Mouse (Mus musculus): ENCODE data around the gene Gm42906.

Gene Gm42906

DNA sequence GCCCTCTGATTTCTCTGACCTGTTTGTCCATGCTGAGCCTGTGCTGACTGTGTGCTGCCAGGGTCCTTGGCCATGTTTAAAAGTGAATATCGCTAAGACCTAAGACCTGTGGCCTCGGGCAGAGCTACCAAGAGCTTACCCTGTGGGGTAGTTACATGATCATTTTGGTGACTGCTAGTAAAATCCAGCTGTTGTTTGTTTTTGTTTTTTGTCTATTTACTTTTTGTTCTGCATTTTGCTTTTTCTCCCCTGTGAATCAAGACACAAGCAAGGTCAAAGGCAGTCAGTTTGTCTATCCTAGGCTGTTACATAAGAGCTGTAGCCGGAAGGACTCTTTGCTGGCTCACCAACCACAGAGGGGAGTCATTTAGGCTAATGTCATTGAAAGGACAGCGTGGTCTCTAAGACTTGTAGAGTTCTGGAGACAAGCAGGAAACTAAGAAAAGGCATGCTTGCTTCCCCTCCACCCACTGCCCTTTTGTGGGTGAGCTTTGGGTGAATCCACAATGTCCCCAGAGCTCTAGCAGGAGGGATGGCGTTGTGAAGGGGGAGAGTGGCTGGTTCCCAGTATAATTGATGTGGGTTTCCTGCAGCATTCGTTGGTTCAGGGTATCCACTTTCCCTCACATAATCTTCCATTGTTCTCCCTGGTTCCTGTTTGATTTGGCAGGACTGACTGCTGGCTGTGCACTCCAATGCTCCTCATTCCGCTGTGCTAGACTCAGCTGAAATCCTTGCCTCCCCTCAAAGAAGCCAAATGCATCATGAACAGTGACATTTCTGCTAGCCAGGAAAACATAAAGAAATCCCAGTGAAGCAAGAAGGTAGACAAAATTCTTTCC is 33.9 kb downstream of the Gm42906 start:
- DNase-seq (ENCODE audit: low spot score), result peak; percentile 44

GRCm38 (mm10) chr5:151389827-151390226 is 38.1 kb downstream of the Gm42906 start:
- DNase-seq (ENCODE audit: low spot score), result no peak

- no peak for DNase-seq (ENCODE audit: low spot score)
These were observed 48.1 kb downstream of the Gm42906 start for GRCm38 (mm10) chr5:151379896-151380295.

DNA sequence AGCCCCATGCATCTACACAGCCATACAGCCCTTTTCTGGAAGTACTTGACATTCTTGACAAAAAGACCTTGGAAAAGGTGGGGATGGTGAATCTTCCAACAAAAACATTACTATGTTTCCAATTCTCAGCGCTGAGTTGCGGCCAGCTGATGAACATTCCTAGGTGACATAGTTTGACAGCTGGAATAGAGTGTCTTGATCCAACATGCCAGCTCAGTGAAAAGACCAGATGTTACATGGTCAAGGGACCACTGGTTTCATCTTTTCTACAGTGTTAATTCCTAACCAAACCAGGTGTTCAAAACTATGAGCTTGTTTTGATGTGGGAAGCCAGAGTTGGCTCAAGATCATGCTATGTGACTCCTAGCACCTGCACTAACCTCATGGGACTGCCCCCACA is 48.8 kb downstream of the Gm42906 start:
- no peak for DNase-seq (ENCODE audit: low spot score)

GRCm38 (mm10) chr5:151376931-151377330 is 51.0 kb downstream of the Gm42906 start:
- no peak for DNase-seq (ENCODE audit: low spot score)

DNA sequence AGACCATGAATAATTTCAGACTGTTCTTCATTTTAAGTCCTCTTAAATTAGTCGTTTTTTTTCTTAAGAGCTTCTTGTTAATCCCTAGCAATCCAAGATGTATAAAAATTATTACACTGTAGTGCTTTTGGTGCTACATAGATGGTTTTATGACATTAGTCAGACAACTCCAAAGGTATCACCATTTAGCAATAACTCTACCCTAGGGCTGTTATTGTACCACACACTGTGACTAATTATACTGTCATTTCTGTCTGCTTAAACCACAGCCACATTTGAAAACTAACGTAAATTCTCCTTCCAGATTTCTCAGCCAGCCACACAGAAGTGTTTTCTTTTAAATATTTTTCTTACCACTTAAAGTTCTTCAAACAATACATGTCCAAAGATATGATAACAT is 53.1 kb downstream of the Gm42906 start:
- no peak for DNase-seq (ENCODE audit: low spot score)

DNA sequence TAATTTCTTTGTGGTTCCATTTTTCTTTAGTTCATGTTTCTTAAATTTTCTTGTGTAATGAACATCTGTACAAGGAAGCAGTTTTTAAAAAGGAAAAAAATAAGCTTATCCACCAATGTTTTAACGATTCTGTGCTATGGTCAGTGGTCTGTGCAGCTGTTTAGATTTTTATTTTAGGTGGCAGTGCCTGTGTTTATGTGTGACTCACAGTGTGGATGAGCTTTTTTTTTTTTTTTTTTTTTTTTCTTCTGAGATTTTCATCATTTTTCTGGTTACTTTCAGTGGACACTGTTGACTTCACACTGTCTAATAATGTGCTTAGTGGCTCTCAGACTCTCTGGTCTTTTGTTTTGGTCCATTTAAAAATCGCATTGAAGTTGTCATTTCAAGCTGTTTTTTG is 56.8 kb downstream of the Gm42906 start:
- DNase-seq (ENCODE audit: low spot score), result no peak

GRCm38 (mm10) chr5:151369306-151369721 is 58.6 kb downstream of the Gm42906 start:
- peak; percentile 7 for DNase-seq (ENCODE audit: low spot score)

GRCm38 (mm10) chr5:151368395-151369190 is 59.4 kb downstream of the Gm42906 start:
- DNase-seq (ENCODE audit: low spot score), result peak; percentile 100

DNA sequence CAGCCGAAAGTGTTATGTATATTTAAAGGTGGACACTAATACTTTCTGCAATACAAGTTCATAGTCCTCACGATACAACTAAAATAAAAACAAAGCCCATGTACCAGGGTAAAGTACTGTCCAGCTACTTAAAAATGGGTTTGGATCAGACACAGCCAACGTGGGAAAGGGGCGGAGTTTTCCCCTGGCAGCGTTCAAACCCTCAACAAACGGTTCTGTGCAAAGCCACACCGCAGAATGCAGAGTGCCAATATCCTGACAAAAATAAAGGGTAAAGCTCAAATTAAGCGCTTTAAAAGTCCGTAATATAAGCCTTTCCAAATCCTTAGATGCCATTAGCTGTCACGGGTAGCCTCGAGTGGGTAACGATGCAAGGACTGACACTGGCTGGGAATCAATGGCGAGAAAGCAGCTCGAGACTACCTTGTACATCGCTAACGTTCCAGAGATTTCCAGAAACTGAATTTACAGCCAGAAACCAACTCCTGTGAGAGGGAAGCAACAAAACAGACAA is 60.0 kb downstream of the Gm42906 start:
- peak; percentile 64 for DNase-seq (ENCODE audit: low spot score)

DNA sequence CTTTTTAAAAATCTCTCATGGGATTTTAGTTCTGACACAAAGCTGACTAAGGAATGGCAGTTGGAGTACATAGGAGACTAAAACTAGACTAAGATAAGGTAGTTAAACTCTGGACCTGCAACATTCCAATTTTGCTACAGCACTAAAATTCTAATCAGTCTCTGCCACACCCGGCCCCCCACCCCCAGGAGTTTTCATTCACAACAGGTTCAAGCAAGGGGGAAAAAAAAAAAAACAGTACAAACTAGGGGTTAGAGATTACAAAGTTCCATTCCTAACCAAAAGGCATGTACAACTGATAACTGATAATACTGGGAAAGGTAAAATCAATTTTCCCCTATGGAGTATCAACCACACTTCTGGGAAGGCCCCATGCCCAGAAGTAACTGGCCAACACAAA is 60.6 kb downstream of the Gm42906 start:
- no peak for DNase-seq (ENCODE audit: low spot score)

DNA sequence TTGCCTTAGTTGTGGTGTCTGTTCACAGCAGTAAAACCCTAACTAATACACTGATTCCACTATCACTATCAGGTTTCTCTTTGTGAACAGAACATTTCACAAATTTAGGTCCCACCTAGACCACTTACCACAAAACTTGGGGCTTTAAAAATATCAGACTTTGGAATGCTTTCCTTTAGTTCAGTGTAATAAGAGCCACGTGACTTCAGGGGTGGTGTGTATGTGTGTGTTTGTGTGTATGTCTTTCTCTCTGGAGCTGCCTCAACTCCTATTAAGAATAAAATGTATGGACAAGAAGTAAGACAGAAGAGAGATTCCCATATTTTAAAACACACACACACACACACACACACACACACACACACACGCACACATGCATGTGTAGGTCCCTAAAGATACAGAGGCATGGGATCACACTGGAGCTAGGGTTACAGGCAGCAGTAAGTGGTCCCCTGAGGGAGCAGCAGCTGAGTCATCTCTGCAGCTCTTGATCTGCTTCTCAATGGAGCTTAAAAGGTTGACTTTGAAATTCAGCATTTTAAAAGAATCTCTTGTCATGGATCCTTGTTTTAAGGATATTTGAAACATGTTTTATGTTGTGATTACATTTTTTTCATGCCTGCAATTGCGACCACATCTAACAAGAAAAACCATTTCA is 64.5 kb downstream of the Gm42906 start:
- no peak for DNase-seq (ENCODE audit: low spot score)

DNA sequence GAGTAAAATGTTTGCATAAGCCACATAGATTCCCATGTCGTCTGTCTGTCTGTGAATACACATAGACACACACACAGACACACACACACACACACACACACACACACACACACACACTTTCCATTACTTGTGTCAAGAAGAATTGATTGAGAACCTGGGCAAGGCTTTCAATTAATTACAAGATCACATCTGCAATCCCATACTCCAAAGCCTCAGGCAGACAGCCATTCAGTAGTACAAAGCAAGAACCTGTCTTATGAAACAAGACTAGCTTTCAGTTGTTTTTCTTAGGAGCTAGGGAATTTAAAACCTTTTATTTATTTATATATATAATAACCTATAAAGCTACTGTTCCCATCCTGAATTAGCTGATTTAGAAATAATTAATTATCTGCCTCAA is 78.3 kb downstream of the Gm42906 start:
- DNase-seq (ENCODE audit: low spot score), result no peak

GRCm38 (mm10) chr5:151348418-151348817 is 79.5 kb downstream of the Gm42906 start:
- no peak for DNase-seq (ENCODE audit: low spot score)

GRCm38 (mm10) chr5:151346626-151347025 is 81.3 kb downstream of the Gm42906 start:
- peak; percentile 38 for DNase-seq (ENCODE audit: low spot score)

DNA sequence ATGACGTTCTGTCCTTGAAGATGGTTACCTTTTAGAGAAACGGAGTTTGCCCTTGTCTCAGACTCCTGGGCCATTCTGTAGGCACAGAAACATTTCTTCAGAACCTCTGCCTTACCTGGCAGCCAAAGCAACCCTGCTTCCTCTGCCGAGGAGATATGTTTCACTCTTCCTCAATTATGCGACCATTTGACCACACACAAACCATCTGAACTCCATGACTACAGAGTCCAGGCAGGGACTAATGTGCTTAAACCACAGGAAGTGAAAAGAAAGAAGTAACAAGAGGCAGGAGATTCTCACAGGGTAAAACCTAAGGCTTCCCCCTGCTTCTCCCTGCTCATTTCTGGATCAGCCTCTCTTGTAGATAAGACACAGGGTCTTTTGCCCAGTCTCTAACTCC is 83.2 kb downstream of the Gm42906 start:
- DNase-seq (ENCODE audit: low spot score), result no peak

DNA sequence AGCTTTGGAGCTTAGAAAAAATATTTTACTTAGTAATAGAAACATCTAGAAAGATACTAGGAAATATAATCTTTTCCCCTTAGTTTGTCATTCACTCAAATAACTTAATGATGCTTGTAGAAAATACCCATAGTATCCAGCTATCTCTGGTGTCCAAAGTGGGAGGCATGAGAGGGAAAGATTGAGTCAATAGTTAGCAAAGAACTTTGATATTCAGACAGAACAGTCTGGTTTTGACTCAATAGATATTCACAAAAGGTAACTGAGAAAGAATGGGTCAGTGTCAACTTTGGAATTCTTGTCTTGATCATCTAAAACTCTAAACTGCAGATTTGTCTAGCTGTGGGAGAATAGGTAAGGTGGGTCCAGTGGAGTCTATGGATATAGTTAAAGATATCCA is 94.3 kb downstream of the Gm42906 start:
- DNase-seq (ENCODE audit: low spot score), result no peak

DNA sequence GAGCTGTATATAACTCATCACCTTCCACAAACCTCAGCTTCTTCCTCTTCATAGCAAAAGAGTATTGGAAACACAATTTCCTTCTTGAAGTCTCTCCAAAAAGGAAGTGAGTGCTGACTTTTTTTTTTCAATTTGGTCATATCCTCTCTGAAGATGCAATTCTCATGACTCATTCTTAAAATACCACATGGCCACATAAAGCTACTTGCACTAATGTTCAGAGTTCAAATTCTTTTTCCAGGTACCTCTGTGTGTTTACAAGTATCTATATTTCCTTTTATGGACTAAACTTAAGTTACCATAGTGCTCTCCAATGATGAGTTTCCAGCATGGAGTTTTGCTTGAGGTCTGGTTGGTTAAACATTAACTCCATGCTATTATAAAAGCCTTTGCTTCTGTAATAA is 94.8 kb downstream of the Gm42906 start:
- peak; percentile 7 for DNase-seq (ENCODE audit: low spot score)

DNA sequence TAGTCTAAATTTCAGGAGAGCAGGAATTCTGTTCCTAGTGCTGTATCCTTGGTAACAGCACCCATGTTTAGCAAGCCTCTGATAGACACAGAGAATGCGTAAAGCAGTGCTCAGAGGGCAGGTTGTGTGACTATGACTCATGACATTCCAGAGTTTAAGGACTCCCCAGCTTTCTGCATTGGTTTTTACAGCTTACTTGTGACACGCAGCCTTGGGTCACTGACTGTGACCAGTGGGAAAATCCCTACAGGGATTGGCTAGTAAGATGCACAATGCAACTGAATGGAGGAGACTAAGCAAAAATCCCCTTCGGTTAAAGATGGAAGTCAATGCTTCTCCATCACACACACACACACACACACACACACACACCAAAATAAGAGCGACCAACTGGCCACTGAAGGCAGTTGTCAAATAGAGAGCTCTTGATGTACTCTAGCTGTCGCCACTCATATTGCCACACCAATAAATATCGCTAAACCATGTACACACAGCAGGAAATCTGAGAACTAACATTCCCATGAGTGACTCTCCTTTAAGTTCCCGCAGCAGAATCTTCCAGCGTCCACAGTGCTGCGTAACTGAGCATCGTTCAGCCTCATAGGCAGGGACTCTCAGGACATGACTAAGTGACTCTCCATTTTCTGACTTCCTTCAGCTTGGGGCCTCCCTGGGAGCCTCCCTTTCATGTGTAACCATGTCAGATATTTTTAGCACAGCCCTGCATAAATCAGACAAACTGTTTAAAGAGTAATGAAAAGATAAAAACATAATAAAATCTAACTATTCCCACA is 112.0 kb downstream of the Gm42906 start:
- peak; percentile 44 for DNase-seq (ENCODE audit: low spot score)

GRCm38 (mm10) chr5:151300286-151300685 is 127.7 kb downstream of the Gm42906 start:
- no peak for DNase-seq (ENCODE audit: low spot score)

- no peak for DNase-seq (ENCODE audit: low spot score)
These were observed 128.4 kb downstream of the Gm42906 start for GRCm38 (mm10) chr5:151299576-151299975.

GRCm38 (mm10) chr5:151298371-151298770 is 129.6 kb downstream of the Gm42906 start:
- DNase-seq (ENCODE audit: low spot score), result no peak

Measured in lung, postnatal 25 days (tissue).